Mouse (Mus musculus) cerebellum, postnatal 36 days (tissue): ENCODE measurements around the gene Pam.

Experiments
- DNase-seq, 2 experiments: peaks; one replicate each; pipeline ENCODE4 v3.0.0; 2021 to 2022; ENCODE audit warnings: mixed read lengths in 2 of 2

Gene Pam

GRCm38 (mm10) chr1:97903912-97904460, 191.5 kb downstream of the Pam start:
- DNase-seq, result no peak

DNA sequence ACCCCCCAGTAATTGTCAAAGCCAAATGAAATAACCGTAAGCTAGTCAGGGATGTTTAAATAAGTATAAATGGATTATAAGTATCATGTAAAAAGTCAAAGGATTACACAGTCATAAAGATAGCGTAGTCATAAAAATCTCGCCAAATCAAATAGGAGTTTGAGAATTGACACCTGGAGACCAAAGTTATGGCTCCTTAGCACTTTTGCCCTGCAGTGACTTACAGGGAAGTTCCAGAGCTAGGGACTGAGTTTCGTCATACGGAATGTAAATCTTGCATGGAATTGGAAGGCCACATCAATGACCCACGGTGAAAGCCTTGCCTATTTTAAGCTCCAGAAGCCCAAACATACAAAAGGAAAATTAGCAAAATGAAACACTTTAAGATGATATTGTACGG, 192.6 kb downstream of the Pam start:
- no peak for DNase-seq

- DNase-seq, result no peak
These were observed 194.8 kb downstream of the Pam start for GRCm38 (mm10) chr1:97900559-97901153.

DNA sequence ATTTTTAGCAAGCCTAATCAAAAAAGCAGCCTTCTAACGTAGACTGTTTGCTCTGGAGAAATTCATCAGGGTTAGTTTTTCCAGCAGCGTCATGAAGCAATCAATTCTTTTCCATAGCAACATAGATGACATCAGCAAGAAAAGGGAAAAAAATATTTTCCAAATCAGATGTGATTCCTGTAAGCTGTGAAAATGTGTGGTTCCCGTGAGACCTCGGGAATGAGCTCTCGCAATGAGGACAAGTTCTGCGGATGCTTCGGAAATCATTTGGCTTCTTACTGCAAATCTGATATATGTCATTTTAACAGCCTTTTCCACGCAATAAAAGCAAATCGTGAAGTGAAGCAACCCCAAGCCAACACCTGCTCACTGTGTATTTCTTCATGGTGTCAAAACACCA, 207.9 kb downstream of the Pam start:
- DNase-seq, result no peak

DNA sequence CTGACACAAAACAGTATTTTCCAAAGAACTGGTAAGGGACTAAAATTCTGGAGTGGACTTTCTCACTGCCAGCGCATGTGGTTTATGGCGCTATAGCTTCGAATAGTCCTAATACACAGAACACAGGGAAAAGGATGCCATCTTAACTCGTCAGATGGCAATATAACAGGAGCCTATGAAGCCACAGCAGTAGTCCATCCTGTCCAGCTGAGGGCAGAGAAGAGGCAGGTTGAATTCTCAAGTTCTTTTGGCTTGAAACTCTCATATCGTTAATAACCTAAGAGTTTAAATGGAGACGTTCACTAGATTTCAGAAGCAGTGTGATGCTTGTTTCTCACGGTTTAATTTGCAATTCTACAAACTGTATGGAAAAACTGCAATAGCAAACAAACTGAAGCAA, 211.9 kb downstream of the Pam start:
- no peak for DNase-seq

DNA sequence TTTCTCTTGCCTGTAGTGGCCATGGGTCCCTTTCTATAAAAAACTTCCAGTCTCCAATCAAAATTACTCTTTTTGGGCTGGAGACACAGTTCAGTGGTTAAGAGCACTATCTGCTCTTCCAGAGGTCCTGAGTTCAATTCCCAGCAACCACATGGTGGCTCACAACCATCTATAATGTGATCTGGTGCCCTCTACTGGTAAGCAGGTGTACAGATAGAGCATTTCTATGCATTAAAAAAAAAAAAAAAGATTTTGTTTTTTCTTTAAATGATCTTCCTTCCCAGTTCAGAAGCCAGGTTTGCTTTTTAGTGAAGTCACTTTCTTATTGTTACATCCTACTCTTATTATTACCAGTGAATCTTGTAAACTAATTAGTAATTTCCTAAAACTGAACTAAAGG, 218.4 kb downstream of the Pam start:
- DNase-seq, result no peak

DNA sequence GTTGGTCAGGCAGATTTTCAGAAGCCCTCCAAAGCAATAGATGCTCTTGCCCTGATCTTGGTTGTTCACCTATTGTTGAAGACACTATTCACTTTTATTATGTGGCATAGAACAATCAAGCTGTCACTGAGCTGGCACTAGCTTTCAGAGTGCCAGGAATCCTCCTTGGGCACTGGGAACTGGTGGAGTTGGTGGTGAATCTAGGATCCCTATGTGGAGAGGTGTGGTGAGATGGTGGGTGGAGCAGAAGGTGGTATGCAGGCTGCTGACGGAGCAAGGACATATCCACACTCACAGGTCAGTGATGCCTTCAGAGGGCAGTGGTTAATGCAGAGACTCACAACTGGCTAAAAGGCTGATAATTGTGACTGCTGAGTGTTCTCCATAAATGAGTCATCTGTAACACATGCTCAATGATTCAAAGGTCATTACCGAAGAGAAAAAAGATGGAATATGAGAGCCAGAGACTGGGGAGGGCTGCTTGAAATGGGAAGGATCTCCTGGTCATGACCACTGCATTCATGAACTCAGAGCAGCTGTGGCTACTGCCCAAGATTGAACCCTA, 221.9 kb downstream of the Pam start:
- DNase-seq, result no peak

- DNase-seq, result no peak
These were observed 223.0 kb downstream of the Pam start for GRCm38 (mm10) chr1:97872493-97872892.

- no peak for DNase-seq
These were observed 223.4 kb downstream of the Pam start for GRCm38 (mm10) chr1:97872072-97872471.

- DNase-seq, result no peak
These were observed 231.3 kb downstream of the Pam start for GRCm38 (mm10) chr1:97864135-97864534.

GRCm38 (mm10) chr1:97863140-97863539, 232.3 kb downstream of the Pam start:
- DNase-seq, result no peak

GRCm38 (mm10) chr1:97862734-97863133, 232.7 kb downstream of the Pam start:
- no peak for DNase-seq

- DNase-seq, result no peak
These were observed 241.2 kb downstream of the Pam start for GRCm38 (mm10) chr1:97854256-97854655.

GRCm38 (mm10) chr1:97851601-97852175, 243.8 kb downstream of the Pam start:
- no peak for DNase-seq

DNA sequence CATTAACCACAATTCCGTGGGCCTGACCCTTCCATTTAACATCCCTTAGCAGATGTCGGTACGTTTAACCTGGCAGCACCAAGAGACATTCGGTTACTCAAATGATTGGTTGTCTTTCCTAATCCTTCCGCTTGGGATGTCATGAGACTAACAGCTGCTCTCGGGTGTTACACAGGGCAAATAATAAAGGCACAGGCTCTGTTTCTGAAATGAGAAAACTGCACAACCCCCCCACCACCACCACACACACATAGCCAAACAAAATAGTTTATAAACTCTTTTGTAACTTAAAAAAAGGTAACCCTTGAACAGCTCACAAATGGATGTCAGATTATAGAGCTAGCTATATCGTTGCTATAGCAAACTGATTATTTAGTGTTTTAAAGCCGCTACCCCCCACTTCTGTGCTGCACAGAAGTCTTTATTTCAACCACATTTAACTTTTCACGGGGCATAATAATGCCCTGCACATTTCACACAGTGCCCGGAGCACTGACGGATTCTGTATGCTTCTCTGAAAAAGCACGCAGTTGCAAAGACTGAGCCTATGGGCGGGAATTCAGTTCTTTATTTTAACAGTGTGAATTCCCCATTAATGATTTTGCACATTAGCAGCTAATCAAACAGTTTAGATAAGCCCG, 246.7 kb downstream of the Pam start:
- no peak for DNase-seq

- peak; percentile 53 to 64 for DNase-seq
These were observed 252.0 kb downstream of the Pam start for GRCm38 (mm10) chr1:97843220-97843992.

GRCm38 (mm10) chr1:97834354-97834822, 261.1 kb downstream of the Pam start:
- no peak for DNase-seq

DNA sequence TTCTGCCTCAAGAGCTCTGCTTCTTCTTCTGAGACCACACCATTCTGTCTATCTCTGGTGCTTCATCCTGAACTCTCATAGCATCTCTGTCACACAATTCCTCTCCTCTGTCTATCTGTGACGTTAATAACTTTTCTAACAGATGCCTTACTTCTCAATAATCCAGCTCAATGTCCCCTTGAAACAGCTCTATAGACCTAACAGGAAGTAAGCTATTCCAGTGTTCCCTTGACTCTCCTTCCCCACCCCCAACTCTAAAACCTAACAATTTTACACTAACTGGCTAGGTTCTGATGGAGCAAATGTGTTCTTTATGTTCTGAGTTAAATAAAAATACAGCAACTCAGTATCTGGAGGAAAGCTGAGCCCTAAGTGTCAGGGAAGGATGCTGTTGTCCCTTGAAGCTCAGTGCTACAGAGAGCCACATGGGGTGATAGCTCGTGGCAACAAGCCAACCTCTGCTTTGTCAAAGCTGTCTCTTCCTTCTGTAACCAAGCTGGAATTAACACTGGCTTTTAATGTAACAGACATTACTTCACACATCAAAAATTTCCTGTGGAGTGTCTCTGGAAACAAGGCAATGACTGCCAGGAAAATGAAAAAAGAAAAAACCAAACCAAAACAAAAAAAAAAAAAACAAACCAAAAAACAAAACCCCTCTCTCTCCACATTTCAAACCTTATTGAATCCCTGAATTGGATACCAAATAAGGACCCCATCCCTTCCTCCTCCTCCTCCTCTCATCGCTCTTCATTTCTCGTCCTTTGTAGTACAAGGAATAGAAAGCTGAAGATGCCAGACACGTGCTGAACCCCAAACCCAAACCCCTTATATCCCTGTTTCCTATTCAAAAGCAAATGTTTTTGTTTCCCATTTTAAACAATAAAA, 261.7 kb downstream of the Pam start:
- peak; percentile 21 to 31 for DNase-seq

DNA sequence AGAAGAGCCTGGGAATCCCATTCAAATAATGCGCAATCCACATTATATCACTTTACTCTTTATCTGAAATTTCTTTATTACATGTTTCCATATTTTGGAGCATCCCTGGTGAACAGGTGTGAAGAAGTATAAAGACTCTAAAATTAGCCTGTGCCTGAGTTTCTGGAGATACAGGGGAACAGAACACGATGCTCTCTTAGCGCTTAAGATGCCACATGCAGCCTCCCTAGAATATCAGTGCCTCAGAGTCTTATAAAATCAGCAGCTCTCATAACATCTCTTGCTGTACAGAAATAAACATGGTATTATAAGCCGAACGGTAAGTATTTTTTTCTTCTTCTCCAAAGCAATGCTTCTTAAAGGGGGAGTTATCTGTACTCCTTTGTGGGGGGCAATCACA, 267.4 kb downstream of the Pam start:
- DNase-seq, result no peak

GRCm38 (mm10) chr1:97827566-97827965, 267.9 kb downstream of the Pam start:
- DNase-seq, result no peak

GRCm38 (mm10) chr1:97822904-97823303, 272.5 kb downstream of the Pam start:
- no peak for DNase-seq

GRCm38 (mm10) chr1:97822203-97822602, 273.2 kb downstream of the Pam start:
- no peak for DNase-seq
